Mouse (Mus musculus) limb, embryonic 15.5 days (tissue): Measurements from ENCODE around the gene Ces1c. TPM values are rescaled to one million over a fixed set of nuclear protein-coding genes. Genes with fewer than 3 reads are reported as not detected.

Source experiments
- ATAC-seq: fragments of 200-750 bp; cut with Nextera tagmentation; 2 replicates; pipeline ENCODE4 v1.8.0; 2017; ENCODE audit warnings: low read depth, moderate TSS enrichment; ENCODE audit not compliant: insufficient number of reproducible peaks, low FRiP score, low TSS enrichment
- H3K27ac ChIP-seq: fragments of 300-500 bp; sonication (generic); 2 replicates; pipeline ENCODE4 v1.5.1; 2015; ENCODE audit warnings: moderate library complexity, mild to moderate bottlenecking, inconsistent platforms
- H3K27me3 ChIP-seq: fragments of 300-500 bp; sonication (generic); 2 replicates; pipeline ENCODE4 v1.6.1; 2015; ENCODE audit warnings: inconsistent platforms
- H3K36me3 ChIP-seq: fragments of 300-500 bp; sonication (generic); 2 replicates; pipeline ENCODE4 v1.6.1; 2015; ENCODE audit warnings: inconsistent platforms
- H3K4me1 ChIP-seq: fragments of 300-500 bp; sonication (generic); 2 replicates; pipeline ENCODE4 v1.6.1; 2015; ENCODE audit warnings: inconsistent platforms
- H3K4me2 ChIP-seq: fragments of 300-500 bp; sonication (generic); 2 replicates; pipeline ENCODE4 v1.6.1; 2015; ENCODE audit warnings: mild to moderate bottlenecking, inconsistent platforms
- H3K4me3 ChIP-seq: fragments of 300-500 bp; sonication (generic); 2 replicates; pipeline ENCODE4 v1.5.1; 2015; ENCODE audit warnings: mild to moderate bottlenecking, inconsistent platforms
- H3K9ac ChIP-seq: fragments of 300-500 bp; sonication (generic); 2 replicates; pipeline ENCODE4 v1.6.1; 2015; ENCODE audit warnings: inconsistent platforms
- H3K9me3 ChIP-seq: fragments of 300-500 bp; sonication (generic); 2 replicates; pipeline ENCODE4 v1.6.1; 2016; ENCODE audit warnings: inconsistent platforms
- WGBS: fragments of 180-500 bp; shearing (Covaris S2); methylation state at CpG from one replicate; pipeline ENCODE4 v1.1.7; 2015; 5-methylcytosine and 5-hydroxymethylcytosine counted together
- polyA plus RNA-seq: library from polyadenylated mRNA; unstranded; fragments of >200 nt; fragmentation: Nextera tagmentation; extraction: Ambion mirVana; gene quantifications from 2 replicates; pipeline ENCODE4 v1.2.1, GENCODE M21; 2015

Gene Ces1c
- polyA plus RNA-seq, 1 experiment from 2014 or later, result not detected

- no peak for ATAC-seq
- Histone ChIP-seq H3K36me3 (no peaks in the 10 kb centered on the region), H3K27ac (no peak overlapping the region), H3K4me1 (no peaks in the 10 kb centered on the region), H3K9ac (no peak overlapping the region), H3K4me3 (no peak overlapping the region), H3K9me3 (no peaks in the 10 kb centered on the region), H3K27me3 (no peaks in the 10 kb centered on the region), H3K4me2 (no peak overlapping the region)
Observed at GRCm38 (mm10) chr8:93095376-93095775, 35.7 kb downstream of the Ces1c start.

- Histone ChIP-seq H3K27me3 (no peaks in the 10 kb centered on the region), H3K4me3 (no peak overlapping the region), H3K4me1 (peaks cover 4% of the 10 kb centered on the region; the same call in 1 of the 2 replicates), H3K36me3 (no peaks in the 10 kb centered on the region), H3K9ac (no peak overlapping the region), H3K9me3 (no peaks in the 10 kb centered on the region), H3K27ac (no peak overlapping the region), H3K4me2 (no peak overlapping the region)
- ATAC-seq, result no peak
- WGBS, result 72% methylated on average over 1 of the region's 1 CpGs
Observed at GRCm38 (mm10) chr8:93091324-93091723, 39.8 kb downstream of the Ces1c start.

GRCm38 (mm10) chr8:93088686-93089122, 42.4 kb downstream of the Ces1c start:
- Histone ChIP-seq H3K4me3 (no peak overlapping the region), H3K27me3 (no peaks in the 10 kb centered on the region), H3K4me1 (peaks cover 4% of the 10 kb centered on the region; the same call in 1 of the 2 replicates), H3K4me2 (no peak overlapping the region), H3K36me3 (no peaks in the 10 kb centered on the region), H3K27ac (no peak overlapping the region), H3K9me3 (no peaks in the 10 kb centered on the region), H3K9ac (no peak overlapping the region)
- WGBS, result 0% methylated on average over 2 of the region's 2 CpGs
- ATAC-seq, result no peak

GRCm38 (mm10) chr8:93088193-93088592, 42.9 kb downstream of the Ces1c start:
- H3K36me3 ChIP-seq, result no peaks in the 10 kb centered on the region
- ATAC-seq, result no peak
- no peaks in the 10 kb centered on the region for H3K9me3 ChIP-seq
- H3K4me2 ChIP-seq, result no peak overlapping the region
- no peaks in the 10 kb centered on the region for H3K27me3 ChIP-seq
- H3K9ac ChIP-seq, result no peak overlapping the region
- no peak overlapping the region for H3K4me3 ChIP-seq
- WGBS, result 17% methylated on average over 6 of the region's 7 CpGs
- peaks cover 4% of the 10 kb centered on the region; the same call in 1 of the 2 replicates for H3K4me1 ChIP-seq
- no peak overlapping the region for H3K27ac ChIP-seq

GRCm38 (mm10) chr8:93079887-93080286, 51.2 kb downstream of the Ces1c start, which contains the start of gene Ces1b:
Gene Ces1b (minus strand): TSS chr8:93080017.
- Histone ChIP-seq H3K27me3 (no peaks in the 10 kb centered on the region), H3K4me1 (no peaks in the 10 kb centered on the region), H3K4me3 (no peak within 1 kb of the TSS), H3K27ac (no peak within 1 kb of the TSS), H3K9ac (no peak within 1 kb of the TSS), H3K9me3 (no peaks in the 10 kb centered on the region), H3K4me2 (no peak within 1 kb of the TSS), H3K36me3 (no peaks in the 10 kb centered on the region)
- WGBS, result 47% methylated on average over 2 of the region's 2 CpGs
- ATAC-seq, result no peak

- Histone ChIP-seq H3K27ac (no peak overlapping the region), H3K4me1 (no peaks in the 10 kb centered on the region), H3K36me3 (no peaks in the 10 kb centered on the region), H3K9ac (no peak overlapping the region), H3K4me3 (no peak overlapping the region), H3K4me2 (no peak overlapping the region), H3K9me3 (no peaks in the 10 kb centered on the region), H3K27me3 (no peaks in the 10 kb centered on the region)
- WGBS, result 84% methylated on average over 4 of the region's 4 CpGs
- no peak for ATAC-seq
Observed at GRCm38 (mm10) chr8:93075251-93075650, 55.8 kb downstream of the Ces1c start.

GRCm38 (mm10) chr8:93063416-93064117, 67.5 kb downstream of the Ces1c start:
- Histone ChIP-seq H3K27ac (no peak overlapping the region), H3K9ac (no peak overlapping the region), H3K4me1 (no peaks in the 10 kb centered on the region), H3K4me3 (no peak overlapping the region), H3K27me3 (no peaks in the 10 kb centered on the region), H3K9me3 (no peaks in the 10 kb centered on the region), H3K36me3 (no peaks in the 10 kb centered on the region), H3K4me2 (no peak overlapping the region)
- WGBS, result 69% methylated on average over 3 of the region's 3 CpGs
- ATAC-seq, result no peak

GRCm38 (mm10) chr8:93059185-93059584, 71.9 kb downstream of the Ces1c start:
- Histone ChIP-seq H3K27me3 (no peaks in the 10 kb centered on the region), H3K27ac (no peak overlapping the region), H3K9ac (no peak overlapping the region), H3K4me3 (no peak overlapping the region), H3K4me2 (no peak overlapping the region), H3K36me3 (no peaks in the 10 kb centered on the region), H3K4me1 (no peaks in the 10 kb centered on the region), H3K9me3 (no peaks in the 10 kb centered on the region)
- 11% methylated on average over 2 of the region's 2 CpGs for WGBS
- ATAC-seq, result no peak

GRCm38 (mm10) chr8:93055238-93055637, 75.8 kb downstream of the Ces1c start:
- Histone ChIP-seq H3K27ac (no peak overlapping the region), H3K9me3 (no peaks in the 10 kb centered on the region), H3K4me3 (no peak overlapping the region), H3K36me3 (no peaks in the 10 kb centered on the region), H3K9ac (no peak overlapping the region), H3K4me2 (no peak overlapping the region), H3K4me1 (no peaks in the 10 kb centered on the region), H3K27me3 (no peaks in the 10 kb centered on the region)
- 44% methylated on average over 2 of the region's 2 CpGs for WGBS
- ATAC-seq, result no peak

Other genes starting within 250 kb of the Ces1c start
- 107 and 113 TPM in 2 replicates for gene Capns2, start 229.9 kb downstream of the Ces1c start, polyA plus RNA-seq
- gene Slc6a2, start 171.2 kb downstream of the Ces1c start, polyA plus RNA-seq, result 0.11 and 0.19 TPM in 2 replicates
- not detected in 2 replicates for gene Ces1a, start 83.1 kb downstream of the Ces1c start, polyA plus RNA-seq
- not detected in 2 replicates for gene Ces1b, start 51.3 kb downstream of the Ces1c start, polyA plus RNA-seq
- 0.24 and 0.36 TPM in 2 replicates for gene Ces1d, start 66.6 kb upstream of the Ces1c start, polyA plus RNA-seq
- gene Ces1e, start 98.3 kb upstream of the Ces1c start, polyA plus RNA-seq, result not detected in 2 replicates
- not detected in 2 replicates for gene Ces1f, start 148.5 kb upstream of the Ces1c start, polyA plus RNA-seq
- gene Ces1g, start 206.0 kb upstream of the Ces1c start, polyA plus RNA-seq, result not detected in 2 replicates
- not detected in 2 replicates for gene Ces1h, start 248.4 kb upstream of the Ces1c start, polyA plus RNA-seq